Mouse (Mus musculus) stomach, postnatal 0 days (tissue): ENCODE measurements at regions not wholly inside any gene's neighbourhood (a gene's known extent, or its start where the extent isn't known, plus 50 kb on each side); places are given as distances from the start of the nearest gene placed in this dataset.

Source experiments
- ATAC-seq: fragments of 200-750 bp; cut with Nextera tagmentation; 2 replicates; pipeline ENCODE4 v1.8.0; 2017; ENCODE audit not compliant: low FRiP score, low TSS enrichment
- DNase-seq: peaks from one replicate; pipeline ENCODE4 v3.0.0-alpha.2; 2016; ENCODE audit warnings: low spot score
- H3K27ac ChIP-seq: fragments of 300-500 bp; sonication (generic); replicated peaks from 2 replicates; pipeline ENCODE4 v1.5.1; 2014; ENCODE audit warnings: mild to moderate bottlenecking, control low read depth
- H3K27me3 ChIP-seq: fragments of 300-500 bp; sonication (generic); 2 replicates; pipeline ENCODE4 v1.6.1; 2014; ENCODE audit warnings: low read length; ENCODE audit not compliant: control insufficient read depth, insufficient read depth
- H3K36me3 ChIP-seq: fragments of 300-500 bp; sonication (generic); 2 replicates; pipeline ENCODE4 v1.6.1; 2014; ENCODE audit warnings: low read length, mixed read lengths; ENCODE audit not compliant: control insufficient read depth, insufficient read depth
- H3K4me1 ChIP-seq: fragments of 300-500 bp; sonication (generic); replicated peaks from 2 replicates; pipeline ENCODE4 v1.6.1; 2014; ENCODE audit warnings: antibody characterized with exemption; ENCODE audit not compliant: control insufficient read depth, insufficient read depth
- H3K4me2 ChIP-seq: fragments of 300-500 bp; sonication (generic); replicated peaks from 2 replicates; pipeline ENCODE4 v1.6.1; 2014; ENCODE audit warnings: low read depth, mild to moderate bottlenecking, control low read depth, moderate library complexity
- H3K4me3 ChIP-seq: fragments of 300-500 bp; sonication (generic); 2 replicates; pipeline ENCODE4 v1.5.1; 2014; ENCODE audit warnings: low read depth, low read length, control low read depth
- H3K9ac ChIP-seq: fragments of 300-500 bp; sonication (generic); 2 replicates; pipeline ENCODE4 v1.6.1; 2014; ENCODE audit warnings: mild to moderate bottlenecking, low read length, control low read depth, mixed read lengths
- H3K9me3 ChIP-seq: fragments of 300-500 bp; sonication (generic); 2 replicates; pipeline ENCODE4 v1.6.1; 2016; ENCODE audit warnings: low read length; ENCODE audit not compliant: control insufficient read depth
- CTCF ChIP-seq: IDR thresholded peaks from 2 replicates; pipeline ENCODE4 v1.5.1; 2016; ENCODE audit warnings: antibody characterized with exemption, low read depth, mild to moderate bottlenecking, moderate library complexity
- EP300 ChIP-seq: optimal IDR thresholded peaks from 2 replicates; pipeline ENCODE3; 2016; ENCODE audit warnings: antibody characterized with exemption
- WGBS: fragments of 180-500 bp; shearing (Covaris S2); extraction: QIAGEN DNeasy Blood & Tissue Kit; methylation state at CpG from one replicate; pipeline ENCODE4 v1.1.7; 2014; 5-methylcytosine and 5-hydroxymethylcytosine counted together

GRCm38 (mm10) chr3:105281686-105282085 lies 170.4 kb upstream of the Kcnd3 start:
- no peaks in the 10 kb centered on the region for H3K9me3 ChIP-seq
- no peak overlapping the region for H3K27ac ChIP-seq
- no peaks in the 10 kb centered on the region for H3K4me1 ChIP-seq
- TF ChIP-seq EP300, result no peak
- no peak for TF ChIP-seq CTCF
- ATAC-seq (no peak), DNase-seq (no peak)
- no peaks in the 10 kb centered on the region for H3K36me3 ChIP-seq
- 75% methylated on average over 3 of the region's 3 CpGs for WGBS
- no peak overlapping the region for H3K4me3 ChIP-seq
- no peak overlapping the region for H3K4me2 ChIP-seq
- H3K27me3 ChIP-seq, result no peaks in the 10 kb centered on the region
- no peak overlapping the region for H3K9ac ChIP-seq

GRCm38 (mm10) chr3:105298273-105298672 lies 153.9 kb upstream of the Kcnd3 start:
- ATAC-seq, result no peak
- Histone ChIP-seq H3K36me3 (no peaks in the 10 kb centered on the region), H3K4me3 (no peak overlapping the region), H3K4me1 (no peaks in the 10 kb centered on the region), H3K4me2 (no peak overlapping the region), H3K27ac (no peak overlapping the region), H3K9me3 (no peaks in the 10 kb centered on the region), H3K27me3 (no peaks in the 10 kb centered on the region), H3K9ac (no peak overlapping the region)
- no peak for DNase-seq
- no peak for TF ChIP-seq CTCF
- no peak for TF ChIP-seq EP300
- 74% methylated on average over 3 of the region's 3 CpGs for WGBS

GRCm38 (mm10) chr3:105300693-105301548 lies 151.2 kb upstream of the Kcnd3 start:
- no peaks in the 10 kb centered on the region for H3K4me1 ChIP-seq
- no peak overlapping the region for H3K9ac ChIP-seq
- no peaks in the 10 kb centered on the region for H3K9me3 ChIP-seq
- H3K36me3 ChIP-seq, result no peaks in the 10 kb centered on the region
- 57% methylated on average over 7 of the region's 7 CpGs for WGBS
- H3K27ac ChIP-seq, result no peak overlapping the region
- no peaks in the 10 kb centered on the region for H3K27me3 ChIP-seq
- TF ChIP-seq CTCF, result no peak
- no peak for TF ChIP-seq EP300
- DNase-seq (no peak), ATAC-seq (no peak)
- H3K4me3 ChIP-seq, result no peak overlapping the region
- no peak overlapping the region for H3K4me2 ChIP-seq

- no peak overlapping the region for H3K4me2 ChIP-seq
- no peak overlapping the region for H3K4me3 ChIP-seq
- no peaks in the 10 kb centered on the region for H3K36me3 ChIP-seq
- 43% methylated on average over 2 of the region's 2 CpGs for WGBS
- no peak for TF ChIP-seq CTCF
- no peaks in the 10 kb centered on the region for H3K4me1 ChIP-seq
- ATAC-seq, result no peak
- DNase-seq, result no peak
- no peak overlapping the region for H3K27ac ChIP-seq
- H3K9me3 ChIP-seq, result no peaks in the 10 kb centered on the region
- H3K27me3 ChIP-seq, result no peaks in the 10 kb centered on the region
- no peak overlapping the region for H3K9ac ChIP-seq
Measured at GRCm38 (mm10) chr3:105307676-105308075, 144.5 kb upstream of the Kcnd3 start.

GRCm38 (mm10) chr3:105309020-105309419 lies 143.1 kb upstream of the Kcnd3 start:
- TF ChIP-seq CTCF (no peak), EP300 (no peak)
- H3K4me3 ChIP-seq, result no peak overlapping the region
- 61% methylated on average over 2 of the region's 2 CpGs for WGBS
- no peak overlapping the region for H3K9ac ChIP-seq
- H3K36me3 ChIP-seq, result no peaks in the 10 kb centered on the region
- H3K9me3 ChIP-seq, result no peaks in the 10 kb centered on the region
- H3K4me1 ChIP-seq, result no peaks in the 10 kb centered on the region
- ATAC-seq, result no peak
- DNase-seq, result no peak
- no peak overlapping the region for H3K27ac ChIP-seq
- no peak overlapping the region for H3K4me2 ChIP-seq
- H3K27me3 ChIP-seq, result no peaks in the 10 kb centered on the region

GRCm38 (mm10) chr3:105353268-105353667 lies 98.9 kb upstream of the Kcnd3 start:
- no peak overlapping the region for H3K4me3 ChIP-seq
- no peak overlapping the region for H3K9ac ChIP-seq
- no peaks in the 10 kb centered on the region for H3K27me3 ChIP-seq
- no peak for DNase-seq
- WGBS, result 79% methylated on average over 4 of the region's 4 CpGs
- no peaks in the 10 kb centered on the region for H3K9me3 ChIP-seq
- no peaks in the 10 kb centered on the region for H3K36me3 ChIP-seq
- H3K4me2 ChIP-seq, result no peak overlapping the region
- H3K27ac ChIP-seq, result no peak overlapping the region
- no peaks in the 10 kb centered on the region for H3K4me1 ChIP-seq
- TF ChIP-seq EP300 (no peak), CTCF (no peak)
- no peak for ATAC-seq
